Mouse (Mus musculus): ENCODE measurements around the gene Dtnb.

GRCm38 (mm10) chr12:3702903-3703302 is 130.7 kb downstream of the Dtnb start:
- no peak for TF ChIP-seq CTCF (IDR thresholded peaks at IDR 0.05; ENCODE audit: low read depth)
- TF ChIP-seq EP300 (IDR thresholded peaks at IDR 0.05; ENCODE audit: low read depth) = no peak

All from liver, embryonic 14.5 days (tissue).